Mouse (Mus musculus): Measurements from ENCODE around the gene Tmem120b. TPM values are rescaled to one million over a fixed set of nuclear protein-coding genes. Genes with fewer than 3 reads are reported as not detected.

Tmem120b gene
- total and polyA plus RNA-seq, 3 experiments, result 6.6 to 10.4 (median 10.3) TPM

DNA sequence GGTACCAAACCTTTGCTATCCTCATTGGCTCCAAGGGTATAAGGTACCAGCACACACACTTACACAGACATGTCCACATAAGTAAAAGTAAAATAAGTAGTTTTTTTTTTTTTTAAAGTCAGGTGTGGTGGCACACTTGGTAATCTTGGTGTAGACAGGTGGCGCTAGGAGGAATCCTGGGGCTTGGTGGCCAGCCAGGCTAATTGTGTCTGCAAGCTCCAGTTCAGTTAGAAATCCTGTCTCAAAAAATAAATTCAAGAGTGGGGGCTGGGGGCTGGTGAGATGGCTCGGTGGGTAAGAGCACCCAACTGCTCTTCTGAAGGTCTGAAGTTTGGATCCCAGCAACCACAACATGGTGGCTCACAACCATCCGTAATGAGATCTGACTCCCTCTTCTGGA is 5.1 kb upstream of the Tmem120b start:
- H3K9ac ChIP-seq (ENCODE audit: low read depth, low read length), result no peak overlapping the region
- H3K36me3 ChIP-seq (ENCODE audit: control insufficient read depth, insufficient read depth, low read length), result no peaks in the 10 kb centered on the region
- peaks cover 4% of the 10 kb centered on the region for H3K4me1 ChIP-seq (ENCODE audit: control insufficient read depth, insufficient read depth, low read length)
- intact Hi-C loops (cut with DNase I), result no loop called here
- TF ChIP-seq EP300 (IDR thresholded peaks at IDR 0.05; ENCODE audit: insufficient read depth, low read depth, low read length) (no peak), CTCF (IDR thresholded peaks at IDR 0.05) (no peak), POLR2A (IDR thresholded peaks at IDR 0.05; ENCODE audit: insufficient read depth, low read depth, low read length) (no peak)
- no peaks in the 10 kb centered on the region for H3K79me2 ChIP-seq (replicated peaks; ENCODE audit: control insufficient read depth, insufficient read depth, low read length)
- H3K4me3 ChIP-seq, result no peak overlapping the region
- H3K27me3 ChIP-seq (ENCODE audit: control insufficient read depth, insufficient read depth, low read length), result no peaks in the 10 kb centered on the region
- H3K27ac ChIP-seq, result no peak overlapping the region
- DNase-seq, result peak in 1 of 2 experiments; percentile 12
- WGBS, result 92% methylated on average over 3 of the region's 3 CpGs

DNA sequence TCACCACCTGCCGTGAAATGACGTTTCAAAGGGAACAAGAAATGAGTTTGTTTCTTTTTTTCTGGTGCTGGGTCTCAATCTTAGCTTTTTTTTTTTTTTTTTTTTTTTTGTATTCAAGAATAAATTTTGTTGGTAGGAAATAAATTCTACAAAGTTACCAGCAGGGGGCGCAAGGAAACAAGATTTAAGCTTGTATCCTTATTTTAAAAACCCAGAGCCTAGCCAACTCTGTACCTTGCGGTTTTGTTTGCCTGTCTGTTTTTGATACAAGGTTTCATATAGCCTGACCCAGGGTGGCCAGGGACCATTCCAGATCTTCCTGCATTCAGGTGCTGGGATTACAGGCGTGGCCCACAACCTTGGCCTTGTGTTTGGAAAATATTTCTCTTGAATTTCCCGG is 4.0 kb upstream of the Tmem120b start:
- Histone ChIP-seq H3K9ac (ENCODE audit: low read depth, low read length) (no peak overlapping the region), H3K4me3 (no peak overlapping the region), H3K4me1 (ENCODE audit: control insufficient read depth, insufficient read depth, low read length) (peaks cover 4% of the 10 kb centered on the region), H3K27me3 (ENCODE audit: control insufficient read depth, insufficient read depth, low read length) (no peaks in the 10 kb centered on the region), H3K27ac (peak overlapping the region; percentile 36; the same call in 1 of the 2 replicates), H3K79me2 (replicated peaks; ENCODE audit: control insufficient read depth, insufficient read depth, low read length) (no peaks in the 10 kb centered on the region), H3K36me3 (ENCODE audit: control insufficient read depth, insufficient read depth, low read length) (no peaks in the 10 kb centered on the region)
- TF ChIP-seq POLR2A (IDR thresholded peaks at IDR 0.05; ENCODE audit: insufficient read depth, low read depth, low read length), result no peak
- peak; percentile 73 for TF ChIP-seq CTCF (IDR thresholded peaks at IDR 0.05)
- intact Hi-C loops (cut with DNase I), result loop anchor here (1.0 to 2.0 kb wide), 4 partner anchors 53 to 107 kb away; no protein-coding TSS in a partner anchor
- DNase-seq, result peak; percentile 48 to 55
- WGBS, result 20% methylated on average over 6 of the region's 6 CpGs

DNA sequence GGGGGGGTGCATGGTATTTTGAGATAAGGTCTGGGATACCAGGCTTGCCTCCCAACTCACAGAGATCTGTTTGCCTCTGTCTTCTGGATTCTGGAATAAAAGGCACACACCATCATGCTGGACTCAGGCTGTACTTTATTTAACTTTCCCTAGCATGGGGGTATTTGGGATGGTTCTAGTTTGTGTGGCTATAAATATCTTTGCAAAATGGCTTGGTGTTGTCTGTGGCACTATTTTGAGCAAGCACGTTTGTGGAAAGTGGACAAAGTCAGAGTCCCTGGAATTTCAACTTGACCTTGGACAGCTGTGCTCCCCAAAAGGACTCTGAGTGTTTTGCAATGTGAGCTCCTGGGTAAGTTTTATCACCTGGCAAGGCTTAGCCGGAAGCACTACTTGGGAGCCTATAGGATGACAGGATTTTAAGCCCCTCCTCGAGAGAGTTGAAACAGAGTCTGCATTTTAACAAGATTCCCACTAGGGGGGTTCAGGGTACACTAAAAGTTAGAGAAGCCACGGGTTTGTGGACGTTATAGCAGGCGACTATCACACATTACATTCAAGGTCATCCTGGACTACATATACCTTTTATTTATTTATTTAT is 720 bp upstream of the Tmem120b start:
- no peak overlapping the region for H3K4me3 ChIP-seq
- peak overlapping the region; percentile 64 for H3K27ac ChIP-seq
- peak; percentile 61 for TF ChIP-seq CTCF (IDR thresholded peaks at IDR 0.05)
- TF ChIP-seq EP300 (IDR thresholded peaks at IDR 0.05; ENCODE audit: insufficient read depth, low read depth, low read length), result peak; percentile 57; the same call in 1 of the 2 replicates
- TF ChIP-seq POLR2A (IDR thresholded peaks at IDR 0.05; ENCODE audit: insufficient read depth, low read depth, low read length), result no peak
- no peaks in the 10 kb centered on the region for H3K27me3 ChIP-seq (ENCODE audit: control insufficient read depth, insufficient read depth, low read length)
- H3K9ac ChIP-seq (ENCODE audit: low read depth, low read length), result no peak overlapping the region
- peak in 1 of 2 experiments; percentile 54 for DNase-seq
- intact Hi-C loops (cut with DNase I), result no loop called here
- no peaks in the 10 kb centered on the region for H3K79me2 ChIP-seq (replicated peaks; ENCODE audit: control insufficient read depth, insufficient read depth, low read length)
- H3K36me3 ChIP-seq (ENCODE audit: control insufficient read depth, insufficient read depth, low read length), result no peaks in the 10 kb centered on the region
- 6% methylated on average over 6 of the region's 6 CpGs for WGBS
- peaks cover 4% of the 10 kb centered on the region for H3K4me1 ChIP-seq (ENCODE audit: control insufficient read depth, insufficient read depth, low read length)

DNA sequence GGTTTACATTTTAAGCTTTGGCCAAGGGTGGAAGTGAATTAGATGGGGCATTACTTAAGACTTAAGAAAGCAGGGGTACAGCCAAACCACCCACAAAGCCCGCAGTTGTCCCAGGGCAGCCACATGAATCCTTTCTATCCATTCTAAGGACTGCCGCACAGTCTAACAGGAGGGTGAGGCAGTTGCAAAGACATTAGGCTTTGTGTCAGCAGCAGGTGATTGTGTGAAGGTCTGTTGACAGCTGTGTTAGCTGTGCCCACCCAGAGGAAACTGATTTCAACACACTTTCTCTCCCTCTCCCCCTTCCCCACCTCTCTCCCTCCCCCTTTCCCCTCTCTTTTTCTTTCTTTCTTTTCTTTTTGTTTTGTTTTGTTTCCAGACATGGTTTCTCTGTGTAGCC is 499 bp downstream of the Tmem120b start:
- TF ChIP-seq CTCF (IDR thresholded peaks at IDR 0.05), result no peak
- TF ChIP-seq EP300 (IDR thresholded peaks at IDR 0.05; ENCODE audit: insufficient read depth, low read depth, low read length), result no peak
- no peak for TF ChIP-seq POLR2A (IDR thresholded peaks at IDR 0.05; ENCODE audit: insufficient read depth, low read depth, low read length)
- Histone ChIP-seq H3K36me3 (ENCODE audit: control insufficient read depth, insufficient read depth, low read length) (no peaks in the 10 kb centered on the region), H3K4me3 (no peak overlapping the region), H3K4me1 (ENCODE audit: control insufficient read depth, insufficient read depth, low read length) (peaks cover 4% of the 10 kb centered on the region), H3K9ac (ENCODE audit: low read depth, low read length) (no peak overlapping the region), H3K27me3 (ENCODE audit: control insufficient read depth, insufficient read depth, low read length) (no peaks in the 10 kb centered on the region), H3K79me2 (replicated peaks; ENCODE audit: control insufficient read depth, insufficient read depth, low read length) (no peaks in the 10 kb centered on the region), H3K27ac (no peak overlapping the region)
- WGBS, result 91% methylated on average over 2 of the region's 2 CpGs
- no peak for DNase-seq
- intact Hi-C loops (cut with DNase I), result no loop called here

DNA sequence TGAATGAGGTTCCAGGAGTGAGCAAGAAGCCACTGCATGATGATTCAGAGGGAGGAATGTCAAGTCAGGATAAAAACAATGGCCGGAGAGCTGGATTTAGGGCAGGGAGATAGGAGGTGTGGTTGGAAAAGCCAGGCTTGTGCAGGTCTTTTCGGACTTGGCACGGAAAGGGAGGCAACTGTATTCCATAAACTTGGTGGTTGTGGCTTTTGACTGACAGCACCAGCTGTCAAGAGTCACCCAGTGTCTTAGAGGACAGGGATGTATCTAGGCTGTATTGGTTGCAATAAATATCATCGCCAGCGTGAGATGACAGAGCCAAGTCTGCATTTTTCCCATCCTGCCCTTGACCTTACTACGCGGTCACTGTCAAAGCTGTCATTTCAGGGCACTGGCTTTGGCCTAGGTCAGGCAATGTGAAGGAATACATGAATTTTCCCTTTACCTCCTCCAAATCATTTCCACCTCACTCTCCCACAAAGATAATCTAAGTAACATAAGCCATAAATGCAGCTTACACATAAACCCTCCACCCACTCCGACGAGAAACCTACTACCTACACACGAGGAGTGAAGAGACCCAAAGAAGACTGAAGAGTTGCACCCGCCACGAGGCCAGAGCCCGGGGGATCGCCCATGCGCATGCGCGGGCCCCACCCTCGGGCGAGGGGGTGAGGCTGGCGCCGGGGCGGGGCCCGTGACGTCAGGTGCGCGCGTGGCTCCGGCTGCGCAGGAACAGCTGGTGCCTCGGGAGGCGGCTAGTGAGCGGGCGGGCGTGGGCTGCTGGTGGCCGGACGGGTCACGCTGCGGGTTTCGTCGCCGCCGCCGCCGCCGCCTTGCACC is 7.6 kb downstream of the Tmem120b start:
- H3K9ac ChIP-seq (ENCODE audit: low read depth, low read length), result peak overlapping the region; percentile 96
- intact Hi-C loops (cut with DNase I), result loop anchor here (5.0 kb wide), 1 partner anchor 152 kb away; no protein-coding TSS in a partner anchor

More for the DNA sequence above, 7.6 kb downstream of the Tmem120b start:
- H3K36me3 ChIP-seq (ENCODE audit: control insufficient read depth, insufficient read depth, low read length), result no peaks in the 10 kb centered on the region
- H3K27ac ChIP-seq, result peak overlapping the region; percentile 81
- H3K4me3 ChIP-seq, result peak overlapping the region; percentile 99
- TF ChIP-seq CTCF (IDR thresholded peaks at IDR 0.05) (no peak), POLR2A (IDR thresholded peaks at IDR 0.05; ENCODE audit: insufficient read depth, low read depth, low read length) (peak; percentile 81), EP300 (IDR thresholded peaks at IDR 0.05; ENCODE audit: insufficient read depth, low read depth, low read length) (0 out of 2 replicates have a peak, but pooled peaks have one; percentile 17)
- H3K4me1 ChIP-seq (ENCODE audit: control insufficient read depth, insufficient read depth, low read length), result peaks cover 8% of the 10 kb centered on the region
- peaks cover 3% of the 10 kb centered on the region; the same call in 1 of the 2 replicates for H3K79me2 ChIP-seq (replicated peaks; ENCODE audit: control insufficient read depth, insufficient read depth, low read length)
- peak; percentile 96 to 99 for DNase-seq
- no peaks in the 10 kb centered on the region for H3K27me3 ChIP-seq (ENCODE audit: control insufficient read depth, insufficient read depth, low read length)
- 3% methylated on average over 45 of the region's 45 CpGs for WGBS

Data from heart, adult 2 months (tissue).